Mouse (Mus musculus): ENCODE data around the gene Efemp1. TPM values are rescaled to one million over a fixed set of nuclear protein-coding genes. Genes with fewer than 3 reads are reported as not detected.

Efemp1 gene
- polyA plus RNA-seq, 1 experiment from 2014 or later, result 1.0 TPM

DNA sequence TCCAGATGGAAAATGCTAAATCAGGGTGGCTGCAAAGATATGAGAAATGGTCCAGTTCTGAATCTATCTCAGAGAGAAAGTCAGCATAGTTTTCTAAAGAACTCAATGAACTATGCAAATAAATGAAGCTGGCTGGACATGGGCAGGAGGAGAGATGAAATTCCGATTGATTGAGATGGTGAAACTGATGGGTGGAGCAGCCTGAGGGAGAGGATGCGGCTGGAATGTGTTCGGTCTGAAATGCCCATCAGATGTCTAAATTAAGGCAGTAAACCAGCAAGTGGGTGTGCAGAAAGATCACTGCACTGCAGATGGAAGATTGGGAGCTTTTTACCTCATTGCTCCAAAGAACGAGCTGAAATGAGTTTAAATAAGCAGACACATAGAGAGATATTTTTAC is 1.4 kb upstream of the Efemp1 start:
- ATAC-seq (ENCODE audit: low read depth), result no peak
- H3K4me1 ChIP-seq (ENCODE audit: control insufficient read depth, insufficient read depth, low read length), result no peaks in the 10 kb centered on the region
- H3K4me2 ChIP-seq (ENCODE audit: low read depth, low read length), result no peak overlapping the region
- H3K9me3 ChIP-seq (ENCODE audit: control insufficient read depth, low read length), result no peaks in the 10 kb centered on the region
- no peak overlapping the region for H3K9ac ChIP-seq (replicated peaks; ENCODE audit: low read depth, low read length)
- no peak overlapping the region for H3K27ac ChIP-seq (ENCODE audit: low read depth, low read length)
- H3K27me3 ChIP-seq (ENCODE audit: control insufficient read depth, insufficient read depth, low read length), result peaks cover 6% of the 10 kb centered on the region
- no peak overlapping the region for H3K4me3 ChIP-seq (ENCODE audit: low read depth, low read length)
- no peaks in the 10 kb centered on the region for H3K36me3 ChIP-seq (ENCODE audit: control insufficient read depth, insufficient read depth, low read length)
- 81% methylated on average over 4 of the region's 4 CpGs for WGBS

DNA sequence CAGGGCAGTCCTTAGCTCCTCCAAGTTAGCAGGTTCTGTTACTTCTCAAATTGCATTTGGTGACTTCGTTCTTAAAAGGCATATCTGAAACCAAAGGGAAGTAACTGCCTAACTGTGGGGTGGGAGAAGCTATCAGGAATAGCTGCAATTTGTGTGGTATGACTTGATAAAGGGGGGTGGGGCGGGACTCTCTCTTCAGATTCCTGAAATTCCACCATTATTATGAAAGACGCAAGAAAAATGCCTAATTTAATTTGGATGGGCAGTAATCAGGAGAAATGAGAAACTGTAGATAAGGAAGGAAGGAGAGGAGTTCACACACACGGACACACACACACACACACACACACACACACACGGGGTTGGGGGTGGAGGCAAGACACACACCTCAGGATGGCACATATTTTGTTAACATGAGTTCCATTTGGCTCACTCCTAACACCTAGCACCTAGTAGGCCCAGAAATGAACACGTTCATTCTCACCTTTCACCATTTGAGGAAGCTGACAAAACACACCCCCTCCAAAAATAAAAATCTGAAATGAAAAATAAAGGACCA is 564 bp upstream of the Efemp1 start:
- H3K27ac ChIP-seq (ENCODE audit: low read depth, low read length), result no peak overlapping the region
- H3K27me3 ChIP-seq (ENCODE audit: control insufficient read depth, insufficient read depth, low read length), result peaks cover 6% of the 10 kb centered on the region
- peak overlapping the region; percentile 54; the same call in 1 of the 2 replicates for H3K4me2 ChIP-seq (ENCODE audit: low read depth, low read length)
- no peaks in the 10 kb centered on the region for H3K36me3 ChIP-seq (ENCODE audit: control insufficient read depth, insufficient read depth, low read length)
- no peak for ATAC-seq (ENCODE audit: low read depth)
- H3K4me3 ChIP-seq (ENCODE audit: low read depth, low read length), result no peak overlapping the region
- H3K9ac ChIP-seq (replicated peaks; ENCODE audit: low read depth, low read length), result no peak overlapping the region
- H3K9me3 ChIP-seq (ENCODE audit: control insufficient read depth, low read length), result no peaks in the 10 kb centered on the region
- H3K4me1 ChIP-seq (ENCODE audit: control insufficient read depth, insufficient read depth, low read length), result no peaks in the 10 kb centered on the region
- WGBS, result 38% methylated on average over 6 of the region's 6 CpGs

DNA sequence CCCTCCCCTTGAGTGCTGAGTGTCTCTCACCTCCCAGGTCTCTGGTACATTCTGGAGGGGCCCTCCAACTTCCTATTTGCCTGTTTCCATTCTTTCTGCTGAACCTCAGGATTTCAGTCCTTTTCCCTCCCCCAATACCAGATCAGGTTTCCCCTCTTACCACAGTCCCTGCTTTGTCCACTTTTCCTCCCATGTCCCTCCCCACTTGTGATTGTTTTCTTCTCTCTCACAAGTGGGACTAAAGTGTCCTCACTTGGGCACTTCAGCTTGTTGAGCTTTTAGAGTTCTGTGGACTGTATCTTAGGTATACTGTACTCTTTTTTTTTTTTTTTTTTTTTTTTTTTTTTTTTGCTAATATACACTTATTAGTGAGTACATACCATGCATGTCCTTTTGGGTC is 6.1 kb downstream of the Efemp1 start:
- H3K4me3 ChIP-seq (ENCODE audit: low read depth, low read length), result no peak overlapping the region
- H3K27ac ChIP-seq (ENCODE audit: low read depth, low read length), result no peak overlapping the region
- no peaks in the 10 kb centered on the region for H3K36me3 ChIP-seq (ENCODE audit: control insufficient read depth, insufficient read depth, low read length)
- H3K9ac ChIP-seq (replicated peaks; ENCODE audit: low read depth, low read length), result no peak overlapping the region
- no peak overlapping the region for H3K4me2 ChIP-seq (ENCODE audit: low read depth, low read length)
- no peak for ATAC-seq (ENCODE audit: low read depth)
- no peaks in the 10 kb centered on the region for H3K27me3 ChIP-seq (ENCODE audit: control insufficient read depth, insufficient read depth, low read length)
- no peaks in the 10 kb centered on the region for H3K4me1 ChIP-seq (ENCODE audit: control insufficient read depth, insufficient read depth, low read length)
- H3K9me3 ChIP-seq (ENCODE audit: control insufficient read depth, low read length), result no peaks in the 10 kb centered on the region

DNA sequence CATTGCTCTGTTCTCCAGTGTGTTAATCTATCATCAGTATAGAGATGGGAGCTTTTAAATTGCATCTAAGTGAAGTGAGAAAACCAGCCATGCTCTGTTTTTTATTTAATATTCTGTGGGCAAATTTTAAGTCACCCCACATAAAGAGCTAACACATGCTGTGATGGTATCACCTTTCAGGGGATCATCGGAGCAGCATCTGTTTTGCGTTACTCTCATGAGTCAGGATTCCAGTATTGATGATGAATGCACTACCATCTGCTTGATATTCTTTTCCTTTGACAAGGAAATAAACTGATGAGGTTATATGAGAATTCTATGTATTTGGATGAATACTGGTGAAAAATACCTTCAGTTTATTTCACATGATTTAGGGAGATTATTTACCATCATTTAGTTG is 16.1 kb downstream of the Efemp1 start:
- Histone ChIP-seq H3K4me2 (ENCODE audit: low read depth, low read length) (no peak overlapping the region), H3K27me3 (ENCODE audit: control insufficient read depth, insufficient read depth, low read length) (no peaks in the 10 kb centered on the region), H3K9ac (replicated peaks; ENCODE audit: low read depth, low read length) (no peak overlapping the region), H3K27ac (ENCODE audit: low read depth, low read length) (no peak overlapping the region), H3K9me3 (ENCODE audit: control insufficient read depth, low read length) (no peaks in the 10 kb centered on the region), H3K36me3 (ENCODE audit: control insufficient read depth, insufficient read depth, low read length) (no peaks in the 10 kb centered on the region), H3K4me3 (ENCODE audit: low read depth, low read length) (no peak overlapping the region), H3K4me1 (ENCODE audit: control insufficient read depth, insufficient read depth, low read length) (no peaks in the 10 kb centered on the region)
- ATAC-seq (ENCODE audit: low read depth), result no peak
- 77% methylated on average over 2 of the region's 2 CpGs for WGBS

DNA sequence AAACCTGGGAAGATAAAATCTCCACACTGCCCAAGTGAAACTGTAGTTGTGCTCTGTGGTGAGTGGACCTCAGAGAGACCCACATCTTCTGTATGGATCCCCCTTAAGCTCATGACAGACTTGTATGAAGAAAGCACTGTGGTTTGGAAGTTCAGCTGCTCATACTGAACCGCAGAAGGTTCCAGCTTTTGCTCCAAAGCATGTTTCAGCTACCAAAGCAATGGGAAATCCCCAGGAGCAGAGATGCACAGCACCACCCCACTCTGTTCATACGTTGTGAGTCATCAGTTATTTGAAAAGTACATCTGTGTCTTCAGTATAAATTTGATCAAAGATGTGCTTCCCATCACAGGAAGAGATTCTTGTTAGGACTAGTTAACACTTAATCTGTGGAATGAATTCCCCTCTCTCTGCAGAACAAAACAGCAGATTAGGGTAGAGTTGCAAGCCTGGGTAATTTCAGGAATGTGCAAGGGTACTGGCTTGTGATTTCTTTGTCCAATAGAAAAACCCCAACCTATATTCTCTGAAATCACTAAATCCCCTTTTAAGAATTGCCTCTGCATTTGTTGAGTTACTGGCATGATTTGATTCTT is 28.5 kb downstream of the Efemp1 start:
- H3K36me3 ChIP-seq (ENCODE audit: control insufficient read depth, insufficient read depth, low read length), result no peaks in the 10 kb centered on the region
- no peaks in the 10 kb centered on the region for H3K9me3 ChIP-seq (ENCODE audit: control insufficient read depth, low read length)
- no peak overlapping the region for H3K9ac ChIP-seq (replicated peaks; ENCODE audit: low read depth, low read length)
- no peaks in the 10 kb centered on the region for H3K4me1 ChIP-seq (ENCODE audit: control insufficient read depth, insufficient read depth, low read length)
- H3K4me2 ChIP-seq (ENCODE audit: low read depth, low read length), result no peak overlapping the region
- no peak for ATAC-seq (ENCODE audit: low read depth)
- H3K27me3 ChIP-seq (ENCODE audit: control insufficient read depth, insufficient read depth, low read length), result no peaks in the 10 kb centered on the region
- 86% methylated on average over 2 of the region's 2 CpGs for WGBS
- H3K4me3 ChIP-seq (ENCODE audit: low read depth, low read length), result no peak overlapping the region
- H3K27ac ChIP-seq (ENCODE audit: low read depth, low read length), result no peak overlapping the region

DNA sequence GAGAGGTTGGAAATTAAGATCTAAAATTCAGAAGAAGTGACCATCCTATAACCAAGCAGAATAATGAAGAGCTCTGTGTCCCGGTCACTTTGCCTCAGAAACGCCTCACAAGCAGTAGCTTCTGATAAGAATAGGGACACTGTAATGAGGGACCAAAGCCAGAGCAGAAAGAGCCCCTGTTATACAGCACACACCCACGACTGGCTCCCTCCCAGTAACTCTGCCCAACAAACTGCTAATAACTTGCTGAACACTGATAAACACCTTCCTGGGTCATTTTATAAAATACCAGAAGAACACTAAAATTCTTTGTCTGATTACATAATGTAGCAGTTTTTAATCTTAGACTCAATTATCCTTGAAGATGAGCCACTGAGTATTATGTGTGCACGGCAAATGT is 30.1 kb downstream of the Efemp1 start:
- Histone ChIP-seq H3K9ac (replicated peaks; ENCODE audit: low read depth, low read length) (no peak overlapping the region), H3K9me3 (ENCODE audit: control insufficient read depth, low read length) (no peaks in the 10 kb centered on the region), H3K4me1 (ENCODE audit: control insufficient read depth, insufficient read depth, low read length) (no peaks in the 10 kb centered on the region), H3K4me2 (ENCODE audit: low read depth, low read length) (no peak overlapping the region), H3K4me3 (ENCODE audit: low read depth, low read length) (no peak overlapping the region), H3K27ac (ENCODE audit: low read depth, low read length) (no peak overlapping the region), H3K27me3 (ENCODE audit: control insufficient read depth, insufficient read depth, low read length) (no peaks in the 10 kb centered on the region), H3K36me3 (ENCODE audit: control insufficient read depth, insufficient read depth, low read length) (no peaks in the 10 kb centered on the region)
- ATAC-seq (ENCODE audit: low read depth), result no peak
- 65% methylated on average over 4 of the region's 4 CpGs for WGBS

DNA sequence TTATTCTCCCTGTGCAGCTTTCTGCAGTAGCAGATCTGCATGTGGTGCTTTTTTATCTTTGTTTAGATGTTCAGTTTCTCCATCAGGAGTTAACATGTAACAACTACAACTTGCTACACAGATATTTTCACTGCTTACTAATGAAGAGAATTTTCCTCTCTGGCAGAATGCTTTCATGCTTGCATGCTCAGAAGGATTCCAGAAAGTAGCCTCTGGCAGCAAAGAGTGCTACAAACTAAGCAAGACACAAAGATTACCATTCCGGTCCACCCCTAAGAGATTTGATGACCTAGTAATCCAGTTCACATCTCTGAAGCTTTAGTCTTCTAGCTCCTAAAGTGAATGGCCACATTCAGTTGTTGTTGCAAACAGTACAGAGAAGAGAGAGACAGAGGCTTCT is 36.5 kb downstream of the Efemp1 start:
- 80% methylated on average over 1 of the region's 1 CpGs for WGBS
- no peak overlapping the region for H3K27ac ChIP-seq (ENCODE audit: low read depth, low read length)

DNA sequence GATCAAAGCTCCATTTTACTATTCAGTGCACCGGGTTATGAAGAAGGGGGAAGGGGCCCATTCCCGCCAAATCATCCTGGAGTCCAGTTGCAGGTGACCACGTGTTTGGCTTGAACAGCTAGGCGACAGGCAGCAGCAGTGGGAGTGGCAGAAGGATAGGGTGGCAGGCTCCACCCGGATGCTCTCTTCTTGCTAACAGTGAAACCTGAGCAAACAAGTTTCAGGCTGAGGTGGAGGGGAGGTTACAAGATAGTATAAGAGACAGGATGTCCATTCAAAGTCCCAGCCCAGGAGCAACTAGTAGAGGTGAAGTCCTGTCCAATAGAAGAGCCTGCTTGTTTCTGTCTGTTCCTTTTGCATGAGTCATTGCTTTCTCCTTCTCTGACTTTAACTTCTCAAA is 38.5 kb downstream of the Efemp1 start:
- H3K4me1 ChIP-seq (ENCODE audit: control insufficient read depth, insufficient read depth, low read length), result no peaks in the 10 kb centered on the region
- no peak overlapping the region for H3K4me3 ChIP-seq (ENCODE audit: low read depth, low read length)
- no peaks in the 10 kb centered on the region for H3K36me3 ChIP-seq (ENCODE audit: control insufficient read depth, insufficient read depth, low read length)
- no peak for ATAC-seq (ENCODE audit: low read depth)
- H3K9ac ChIP-seq (replicated peaks; ENCODE audit: low read depth, low read length), result no peak overlapping the region
- no peaks in the 10 kb centered on the region for H3K27me3 ChIP-seq (ENCODE audit: control insufficient read depth, insufficient read depth, low read length)
- no peak overlapping the region for H3K27ac ChIP-seq (ENCODE audit: low read depth, low read length)
- WGBS, result 80% methylated on average over 5 of the region's 5 CpGs
- no peak overlapping the region for H3K4me2 ChIP-seq (ENCODE audit: low read depth, low read length)
- H3K9me3 ChIP-seq (ENCODE audit: control insufficient read depth, low read length), result no peaks in the 10 kb centered on the region

More for the DNA sequence above, 36.5 kb downstream of the Efemp1 start:
- no peak overlapping the region for H3K4me2 ChIP-seq (ENCODE audit: low read depth, low read length)
- ATAC-seq (ENCODE audit: low read depth), result no peak
- H3K36me3 ChIP-seq (ENCODE audit: control insufficient read depth, insufficient read depth, low read length), result no peaks in the 10 kb centered on the region
- no peaks in the 10 kb centered on the region for H3K9me3 ChIP-seq (ENCODE audit: control insufficient read depth, low read length)
- no peaks in the 10 kb centered on the region for H3K27me3 ChIP-seq (ENCODE audit: control insufficient read depth, insufficient read depth, low read length)
- no peak overlapping the region for H3K4me3 ChIP-seq (ENCODE audit: low read depth, low read length)
- no peaks in the 10 kb centered on the region for H3K4me1 ChIP-seq (ENCODE audit: control insufficient read depth, insufficient read depth, low read length)
- no peak overlapping the region for H3K9ac ChIP-seq (replicated peaks; ENCODE audit: low read depth, low read length)

DNA sequence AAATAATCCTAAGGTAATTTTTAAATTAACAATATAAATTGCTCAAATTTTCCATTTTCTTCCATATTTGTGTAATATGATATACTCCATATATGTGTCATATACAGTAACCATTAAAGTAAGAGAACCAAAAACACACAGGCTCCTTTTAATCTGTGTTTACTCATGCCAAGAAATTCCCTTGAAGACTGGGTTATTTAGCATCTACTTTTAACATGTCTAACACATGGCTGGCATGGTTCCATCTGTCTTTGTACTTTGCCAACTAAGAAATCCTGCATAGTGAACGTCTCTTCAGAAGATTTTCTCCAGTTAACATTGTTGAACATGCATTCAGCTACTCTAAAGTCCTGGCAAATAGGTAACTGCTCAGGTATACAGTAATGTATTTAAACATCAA is 46.4 kb downstream of the Efemp1 start:
- no peaks in the 10 kb centered on the region for H3K9me3 ChIP-seq (ENCODE audit: control insufficient read depth, low read length)
- no peak overlapping the region for H3K27ac ChIP-seq (ENCODE audit: low read depth, low read length)
- 76% methylated on average over 1 of the region's 1 CpGs for WGBS
- H3K4me1 ChIP-seq (ENCODE audit: control insufficient read depth, insufficient read depth, low read length), result no peaks in the 10 kb centered on the region
- no peak overlapping the region for H3K4me2 ChIP-seq (ENCODE audit: low read depth, low read length)
- no peaks in the 10 kb centered on the region for H3K27me3 ChIP-seq (ENCODE audit: control insufficient read depth, insufficient read depth, low read length)
- no peak for ATAC-seq (ENCODE audit: low read depth)
- no peak overlapping the region for H3K9ac ChIP-seq (replicated peaks; ENCODE audit: low read depth, low read length)
- no peaks in the 10 kb centered on the region for H3K36me3 ChIP-seq (ENCODE audit: control insufficient read depth, insufficient read depth, low read length)
- no peak overlapping the region for H3K4me3 ChIP-seq (ENCODE audit: low read depth, low read length)

All from neural tube, embryonic 14.5 days (tissue).